Mouse (Mus musculus) urinary bladder, postnatal 36 days (tissue): ENCODE measurements around the gene BC035044.
"Not testable (repeated sequence)": the region's sequence is repeated elsewhere in the genome, so short reads cannot be mapped to it uniquely, and the experiment has no call there.

ENCODE experiments used
- DNase-seq, 2 experiments: peaks; one replicate each; pipeline ENCODE4 v3.0.0; 2022; ENCODE audit warnings: low spot score in 2 of 2, mixed read lengths in 1 of 2

Gene BC035044

DNA sequence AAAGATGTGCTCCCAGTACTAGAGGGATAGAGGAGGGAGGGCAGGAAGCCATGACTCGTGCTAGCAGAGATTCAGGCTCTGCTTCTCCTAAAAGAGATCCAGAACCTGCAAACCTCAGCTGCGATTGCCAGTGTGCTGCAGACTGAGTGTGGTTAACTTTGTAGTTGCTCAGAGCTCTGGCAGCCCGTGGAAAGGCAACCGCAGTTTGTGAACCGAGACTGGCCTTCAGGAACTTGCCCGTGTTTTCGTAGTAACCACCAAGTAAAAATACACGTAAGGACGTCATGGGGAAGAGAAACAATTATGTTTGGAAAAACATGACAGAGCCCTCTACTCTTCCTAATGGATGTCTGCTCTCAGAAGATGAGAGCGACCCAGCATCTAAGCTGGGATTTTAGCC lies 57.9 kb downstream of the BC035044 start:
- DNase-seq = no peak

DNA sequence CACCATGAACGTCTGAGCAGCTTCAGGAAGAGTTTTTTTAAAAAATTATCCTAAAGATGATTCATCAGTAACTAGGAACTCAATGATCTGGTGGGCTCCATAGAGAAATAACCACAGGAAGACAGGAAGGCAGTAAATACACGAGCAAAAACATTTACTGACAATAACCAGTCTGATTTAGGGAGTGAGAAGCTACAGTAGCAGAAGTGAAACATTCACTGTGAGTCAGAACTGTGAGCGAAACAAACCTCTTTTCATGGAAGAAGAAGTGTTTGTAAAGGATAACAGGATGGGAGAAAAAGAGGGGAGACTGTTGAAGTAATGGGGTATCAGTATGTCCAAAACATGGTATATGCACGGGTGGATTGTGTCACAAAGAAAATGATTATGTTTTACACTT lies 61.1 kb downstream of the BC035044 start:
- DNase-seq = no peak

DNA sequence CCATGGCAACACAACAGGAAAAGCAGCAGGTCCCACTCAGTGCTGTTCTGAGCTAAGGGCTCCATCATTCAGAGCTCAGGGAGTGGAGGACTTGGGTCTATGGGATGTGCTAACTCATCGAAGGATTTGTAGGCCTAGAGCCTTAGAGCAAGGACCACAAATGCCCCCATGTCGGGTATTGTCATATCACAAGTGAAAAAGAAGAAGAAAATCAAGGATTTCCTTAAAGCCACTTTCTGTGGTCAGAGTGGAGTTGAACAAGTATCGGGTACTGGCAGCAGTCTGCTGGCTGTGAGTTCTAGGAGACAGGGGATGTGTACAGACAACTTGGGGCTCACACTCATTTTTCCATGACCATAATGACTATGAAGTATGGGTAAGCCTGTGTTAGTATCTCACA lies 64.1 kb downstream of the BC035044 start:
- no peak for DNase-seq

DNA sequence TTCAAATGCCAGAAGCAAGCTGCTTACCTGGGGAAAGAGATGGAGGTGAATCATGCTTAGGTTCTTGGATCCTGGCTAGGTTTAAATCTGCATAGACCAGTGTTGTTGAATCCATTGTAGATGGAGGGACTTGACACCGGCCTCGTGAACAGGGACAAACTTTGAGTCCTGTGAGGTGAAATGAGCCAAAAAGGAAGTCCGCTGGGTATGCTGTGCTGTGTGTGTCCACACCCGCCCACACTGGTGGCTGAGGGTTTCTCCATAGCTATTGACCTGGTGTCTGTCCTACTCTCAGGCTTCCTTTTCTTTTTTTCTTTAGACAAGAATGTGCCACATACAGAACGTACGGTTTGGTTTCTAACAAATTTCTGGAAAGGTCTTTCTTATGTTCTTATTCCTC lies 64.8 kb downstream of the BC035044 start, which contains the start of the genes Gm44511 and Klrb1b:
TSS of gene Gm44511 (minus strand) at position 184 of the 400 bp plus-strand sequence.
TSS of gene Klrb1b (minus strand) at position 200 of the 400 bp plus-strand sequence.
- no peak for DNase-seq

DNA sequence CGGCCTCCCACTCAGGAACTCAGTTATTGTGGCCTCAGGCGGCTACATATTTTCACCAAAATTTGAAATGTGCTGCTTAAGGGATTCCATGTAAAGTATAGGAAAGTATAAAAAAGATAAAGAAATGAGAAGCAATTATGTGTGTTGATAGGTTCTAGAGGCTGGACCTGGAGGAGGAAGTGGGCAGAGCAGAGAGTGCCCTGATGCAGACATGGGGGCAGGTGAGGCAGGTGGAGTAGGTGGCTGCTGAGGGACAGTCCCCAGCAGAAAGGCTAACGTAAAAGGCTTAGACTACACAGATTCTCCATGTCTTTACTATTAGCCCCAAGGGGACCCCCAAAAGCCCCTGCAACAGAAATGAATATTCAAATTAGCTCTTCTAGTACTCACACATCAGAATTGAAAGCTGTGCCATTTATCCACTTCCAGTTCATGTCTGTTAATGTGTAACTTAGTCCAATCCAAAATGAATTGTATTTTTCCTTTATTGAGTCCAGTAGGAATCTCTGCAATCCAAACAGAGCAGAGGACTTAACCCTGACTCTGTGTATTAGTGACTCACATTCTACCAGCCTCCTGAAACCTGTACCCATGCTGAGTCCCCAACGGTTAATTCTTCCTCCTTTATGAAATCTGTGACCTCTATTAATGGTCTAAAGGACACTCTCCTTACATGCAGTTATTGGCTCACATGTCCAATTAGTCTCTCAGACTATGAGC lies 72.7 kb downstream of the BC035044 start:
- no peak for DNase-seq

DNA sequence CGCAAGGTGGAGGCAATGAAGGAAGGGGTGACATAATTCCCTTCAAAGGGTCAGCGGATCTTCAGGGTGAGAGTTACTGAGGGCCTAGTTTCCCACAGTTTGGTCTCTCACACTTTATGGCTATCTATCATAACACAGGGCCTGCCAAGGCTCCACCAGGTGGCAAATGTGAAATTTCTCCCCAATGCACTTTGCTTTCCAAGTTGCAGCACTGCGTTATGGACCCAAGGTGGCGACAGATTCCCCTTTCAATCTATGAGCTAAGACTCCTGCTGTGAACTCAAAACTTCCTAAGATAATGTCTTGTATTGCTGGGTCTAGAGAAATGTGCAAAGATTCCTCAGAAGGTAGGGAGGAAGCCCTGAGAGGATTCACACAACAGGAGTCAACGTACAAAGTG lies 82.4 kb downstream of the BC035044 start:
- peak in 1 of 2 experiments; percentile 30 for DNase-seq

DNA sequence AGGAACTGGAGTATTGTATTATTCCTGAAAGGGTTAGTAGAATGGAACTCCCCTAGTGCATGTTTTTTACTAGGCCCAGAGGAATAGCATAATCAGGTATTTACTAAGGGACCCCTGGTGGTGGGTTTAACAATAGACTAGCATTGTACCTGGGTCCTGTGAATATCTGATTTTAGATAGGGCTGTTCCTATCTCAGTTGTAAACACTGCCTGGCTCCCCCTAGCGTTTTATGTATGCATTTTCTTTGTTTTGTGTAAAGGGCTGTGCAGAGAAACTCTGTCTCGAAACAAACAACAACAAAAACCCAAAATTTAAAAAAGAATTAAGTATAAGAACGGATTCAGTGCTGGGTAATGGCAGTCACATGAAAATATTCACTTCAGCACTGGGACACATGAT lies 83.9 kb downstream of the BC035044 start:
- no peak for DNase-seq

DNA sequence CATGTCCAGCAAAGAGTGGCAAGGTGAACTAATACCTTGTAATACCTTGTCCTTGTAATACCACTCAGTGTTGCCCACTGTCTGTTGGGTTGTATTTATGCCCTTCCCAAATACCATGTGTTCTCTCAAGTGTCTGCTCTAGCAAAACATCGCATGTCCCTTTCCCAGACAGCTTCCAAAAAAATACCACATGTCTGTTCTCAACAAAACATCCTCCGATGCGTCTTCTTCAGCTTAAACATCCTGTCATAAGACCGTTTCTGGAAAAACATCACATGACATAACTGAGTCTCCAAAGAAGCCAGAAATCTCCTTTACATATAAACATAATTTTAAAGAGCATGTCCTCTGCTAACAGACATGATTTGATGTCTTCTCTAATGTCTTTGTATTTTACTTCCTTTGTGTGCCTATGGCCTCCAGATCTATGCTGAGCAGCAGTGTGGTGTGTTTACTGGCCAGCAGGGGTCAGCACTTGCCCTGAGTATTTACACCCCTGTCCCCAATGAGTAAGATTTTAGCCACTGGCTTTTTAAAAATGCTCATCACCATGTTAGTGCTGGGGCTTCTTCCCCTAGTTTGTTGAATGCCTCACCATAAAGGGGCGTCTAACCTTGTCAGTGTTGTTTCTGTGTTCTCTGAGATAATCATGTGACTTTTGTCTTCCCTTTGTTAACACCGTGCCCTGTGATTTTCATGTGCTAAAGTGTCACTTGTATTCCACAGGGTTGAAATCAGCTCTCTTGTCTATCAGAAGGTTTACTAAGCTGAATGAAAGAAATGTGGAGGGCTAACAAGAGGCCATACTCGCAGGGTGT lies 85.9 kb downstream of the BC035044 start:
- peak; percentile 26 to 56 for DNase-seq

DNA sequence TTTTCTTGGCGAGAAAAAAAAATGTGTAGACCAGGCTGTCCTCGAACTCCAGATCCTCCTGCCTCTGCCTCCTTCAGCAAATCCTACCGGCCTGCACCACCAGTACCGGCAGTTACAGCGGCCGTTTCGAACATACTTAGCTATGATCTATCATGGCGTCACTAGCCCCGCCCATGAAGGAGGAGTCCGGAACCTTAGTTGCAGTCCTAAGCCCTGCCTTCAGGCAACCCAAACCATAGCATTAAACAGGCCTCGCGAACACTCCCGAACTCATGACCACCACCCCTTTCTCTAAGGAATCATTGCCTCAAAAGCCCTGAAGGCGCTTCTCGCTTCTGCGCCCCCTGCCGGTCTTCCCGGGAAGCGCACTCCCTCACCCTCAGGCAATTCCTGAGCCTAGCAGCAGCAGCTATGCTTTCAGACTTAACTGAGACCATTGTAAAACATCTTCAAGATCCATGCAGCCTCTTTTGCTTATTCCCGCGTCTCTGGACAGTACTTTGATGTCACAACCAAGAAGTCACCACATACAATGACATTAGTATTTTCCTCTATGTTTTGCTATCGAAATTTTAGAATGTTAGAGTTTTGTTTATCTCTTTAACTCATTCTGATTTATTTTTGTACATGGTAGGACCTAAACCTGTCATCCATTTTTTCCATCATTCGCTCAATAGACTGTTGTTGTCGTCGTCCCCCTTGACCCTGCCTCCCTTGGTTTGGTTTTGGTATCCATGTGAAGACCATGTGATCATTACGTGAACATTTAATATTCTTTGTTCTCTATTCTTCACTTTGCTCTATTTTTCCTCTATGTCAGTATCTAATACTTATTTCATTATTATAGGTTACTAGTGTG lies 87.7 kb downstream of the BC035044 start:
- DNase-seq = peak; percentile 93 to 95

DNA sequence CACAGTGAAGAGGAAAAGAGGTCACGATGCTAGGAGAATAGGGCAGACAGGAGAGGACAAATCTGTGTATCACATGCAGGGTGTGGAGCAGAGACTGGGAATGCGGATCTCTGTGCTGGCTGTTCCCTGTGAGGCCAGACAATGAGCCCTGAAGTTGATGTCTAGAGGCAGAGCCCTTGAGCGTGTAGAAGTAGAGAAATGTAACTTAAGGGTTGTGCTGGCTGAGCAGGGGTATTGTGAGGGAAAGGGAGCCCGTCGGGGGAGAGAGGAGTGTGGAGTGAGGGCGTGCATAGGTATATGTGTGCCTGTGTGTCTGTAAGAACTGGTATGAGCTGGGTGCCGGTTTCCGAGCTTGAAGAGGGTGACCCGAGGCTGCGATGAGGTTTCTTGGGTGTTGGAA lies 88.4 kb downstream of the BC035044 start:
- DNase-seq = peak; percentile 6 to 14

DNA sequence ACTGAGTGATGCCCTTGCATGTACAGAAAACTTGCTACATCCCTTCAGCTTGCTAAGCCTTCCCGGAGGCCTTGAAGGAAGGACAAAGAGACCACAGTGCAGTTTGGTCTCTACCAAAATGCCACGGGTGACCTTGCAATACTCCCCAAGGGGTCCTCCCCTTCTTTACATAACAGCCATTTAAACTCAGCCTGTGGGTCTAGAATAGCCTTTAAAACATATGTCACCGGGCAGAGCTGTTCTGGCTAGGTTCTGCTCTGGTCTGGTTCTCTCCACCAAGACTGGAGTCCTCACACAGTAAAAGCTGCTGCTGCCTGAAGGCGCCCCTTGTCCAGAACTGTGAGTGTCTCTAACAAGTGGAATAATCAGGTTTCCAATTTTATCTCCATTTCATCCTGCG lies 90.2 kb downstream of the BC035044 start:
- DNase-seq = not testable (repeated sequence)

DNA sequence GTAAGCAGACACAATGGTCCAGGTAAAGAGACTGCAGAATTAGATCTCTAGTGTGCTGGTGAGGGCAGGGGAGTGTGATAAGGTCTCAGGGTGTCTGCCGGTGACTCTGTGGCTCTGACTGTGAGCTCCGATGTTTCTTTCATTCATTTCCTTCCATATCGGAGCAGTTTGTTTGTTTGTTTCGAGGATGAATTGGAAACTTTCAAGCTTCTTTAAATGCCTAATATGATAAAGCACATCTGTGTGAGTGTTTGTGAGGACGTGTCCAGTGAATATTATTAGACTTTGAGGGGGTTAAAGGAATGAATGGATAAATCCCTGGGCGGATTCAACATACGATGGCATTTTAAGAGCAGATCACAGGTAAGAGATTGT lies 91.0 kb downstream of the BC035044 start:
- DNase-seq = no peak

DNA sequence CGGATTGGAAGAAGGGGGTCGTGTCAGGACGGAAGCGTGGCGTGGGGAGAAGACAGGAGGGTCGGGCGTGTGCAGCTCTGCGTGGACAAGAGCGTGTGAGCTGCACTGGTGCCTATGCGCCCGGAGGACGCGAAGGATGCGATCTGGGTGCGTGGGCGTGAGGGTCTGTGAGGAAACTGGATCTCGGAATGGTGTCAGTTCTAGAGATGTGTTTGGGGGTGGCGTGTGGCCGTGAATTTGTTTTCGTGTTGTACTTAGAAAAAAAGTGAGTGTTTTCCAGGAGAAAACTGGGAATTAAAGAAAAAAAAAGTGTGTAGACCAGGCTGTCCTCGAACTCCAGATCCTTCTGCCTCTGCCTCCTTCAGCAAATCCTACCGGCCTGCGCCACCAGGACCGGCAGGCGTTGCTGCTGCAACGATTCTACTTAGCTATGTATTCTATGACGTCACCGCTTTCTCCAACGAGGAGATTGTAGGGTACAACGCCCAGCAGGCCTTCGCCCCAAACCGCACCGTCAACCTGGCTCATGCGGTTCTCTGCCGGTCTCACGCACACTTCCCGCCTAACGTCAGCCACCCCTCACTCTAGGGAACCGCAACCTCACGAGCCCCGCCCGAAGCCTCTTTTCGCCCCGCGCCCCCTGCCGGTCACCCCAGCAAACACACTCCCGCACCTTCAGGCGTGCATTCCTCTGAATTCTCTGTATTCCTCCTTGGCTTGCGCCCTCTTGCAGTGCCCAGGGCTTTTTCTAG lies 91.6 kb downstream of the BC035044 start:
- peak; percentile 85 to 86 for DNase-seq
